Mouse (Mus musculus): ENCODE data around the gene Ccdc152. TPM values are rescaled to one million over a fixed set of nuclear protein-coding genes. Genes with fewer than 3 reads are reported as not detected.
A peak's percentile ranks its signal among the peaks of the same experiment; 100 is the strongest.

The Ccdc152 gene
- polyA plus RNA-seq, 1 experiment from 2014 or later = 0.27 TPM

DNA sequence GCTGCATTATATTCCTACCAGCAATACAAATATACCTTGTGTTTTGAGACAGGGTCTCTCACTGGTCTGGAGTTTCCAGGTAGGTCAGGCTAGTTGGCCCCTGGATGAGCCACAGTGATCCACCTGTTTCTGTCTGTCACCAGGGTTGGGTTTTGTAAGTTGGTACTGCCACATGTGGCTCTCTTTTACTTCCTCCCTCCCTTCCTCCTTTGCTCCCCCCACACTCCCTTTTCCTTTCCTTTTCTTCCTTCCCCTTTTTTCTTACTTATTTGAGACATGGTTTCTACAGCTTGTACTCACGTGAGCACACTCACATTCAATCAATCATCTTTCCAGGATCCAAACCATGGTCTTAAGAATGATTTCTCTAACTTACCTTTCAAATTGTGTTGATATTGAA is 9.8 kb downstream of the Ccdc152 start:
- WGBS (ENCODE audit: insufficient replicate concordance) = 63% methylated on average over 1 of the region's 1 CpGs

DNA sequence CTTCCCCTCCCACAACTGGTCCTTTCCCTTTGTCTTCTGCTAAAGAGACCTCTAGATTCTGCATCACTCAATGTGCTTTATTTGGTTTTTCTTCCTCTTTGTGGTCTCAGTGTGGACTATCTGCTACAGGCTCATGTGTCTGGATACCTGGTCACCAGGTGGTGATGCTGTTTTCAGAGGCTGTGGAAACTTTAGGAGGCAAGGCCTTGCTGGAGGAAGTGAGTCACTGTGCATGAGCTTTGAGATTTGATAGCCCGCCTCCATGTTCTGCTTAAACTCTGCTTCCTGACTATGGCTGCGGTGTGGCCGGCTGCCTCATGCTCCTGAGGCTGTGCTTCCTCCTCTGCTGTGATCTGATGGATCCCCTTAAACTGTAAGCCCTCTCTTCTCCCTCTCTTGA is 12.9 kb downstream of the Ccdc152 start:
- Histone ChIP-seq H3K27me3 (ENCODE audit: control insufficient read depth, insufficient read depth, low read length) (no peaks in the 10 kb centered on the region), H3K9me3 (replicated peaks; ENCODE audit: control insufficient read depth, low read length) (no peaks in the 10 kb centered on the region), H3K4me1 (ENCODE audit: control insufficient read depth, insufficient read depth, low read length) (no peaks in the 10 kb centered on the region), H3K9ac (ENCODE audit: low read depth, low read length) (no peak overlapping the region), H3K4me2 (no peak overlapping the region), H3K27ac (ENCODE audit: low read depth, low read length) (no peak overlapping the region), H3K4me3 (ENCODE audit: low read depth, low read length) (no peak overlapping the region), H3K36me3 (ENCODE audit: control insufficient read depth, insufficient read depth, low read length) (no peaks in the 10 kb centered on the region)
- no peak for ATAC-seq (replicated peaks; ENCODE audit: insufficient number of reproducible peaks, low FRiP score, low TSS enrichment)
- WGBS (ENCODE audit: insufficient replicate concordance) = 79% methylated on average over 3 of the region's 3 CpGs

More for the DNA sequence above, 9.8 kb downstream of the Ccdc152 start:
- Histone ChIP-seq H3K4me3 (ENCODE audit: low read depth, low read length) (no peak overlapping the region), H3K4me1 (ENCODE audit: control insufficient read depth, insufficient read depth, low read length) (no peaks in the 10 kb centered on the region), H3K9me3 (replicated peaks; ENCODE audit: control insufficient read depth, low read length) (no peaks in the 10 kb centered on the region), H3K27ac (ENCODE audit: low read depth, low read length) (no peak overlapping the region), H3K36me3 (ENCODE audit: control insufficient read depth, insufficient read depth, low read length) (no peaks in the 10 kb centered on the region), H3K9ac (ENCODE audit: low read depth, low read length) (no peak overlapping the region), H3K4me2 (no peak overlapping the region), H3K27me3 (ENCODE audit: control insufficient read depth, insufficient read depth, low read length) (no peaks in the 10 kb centered on the region)
- ATAC-seq (replicated peaks; ENCODE audit: insufficient number of reproducible peaks, low FRiP score, low TSS enrichment) = no peak

DNA sequence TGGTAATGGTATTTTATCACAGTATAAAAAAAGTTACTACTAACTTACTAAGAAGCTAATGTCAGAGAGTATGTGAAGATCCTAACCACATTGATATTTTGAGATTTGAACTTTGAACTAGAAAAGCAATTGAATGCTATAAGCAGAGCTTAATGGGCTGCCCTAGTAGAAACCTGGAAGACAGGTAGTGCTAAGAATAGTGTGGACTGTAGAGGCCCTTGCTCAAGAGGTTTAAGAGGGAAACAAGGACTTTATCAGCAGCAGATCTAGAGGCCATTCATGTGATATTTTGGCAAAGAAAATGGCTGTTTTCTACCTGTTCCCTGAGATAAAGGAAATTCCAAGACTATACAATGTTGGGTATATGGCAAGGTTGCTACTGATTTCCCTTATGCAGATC is 17.3 kb downstream of the Ccdc152 start:
- ATAC-seq (replicated peaks; ENCODE audit: insufficient number of reproducible peaks, low FRiP score, low TSS enrichment) = no peak

DNA sequence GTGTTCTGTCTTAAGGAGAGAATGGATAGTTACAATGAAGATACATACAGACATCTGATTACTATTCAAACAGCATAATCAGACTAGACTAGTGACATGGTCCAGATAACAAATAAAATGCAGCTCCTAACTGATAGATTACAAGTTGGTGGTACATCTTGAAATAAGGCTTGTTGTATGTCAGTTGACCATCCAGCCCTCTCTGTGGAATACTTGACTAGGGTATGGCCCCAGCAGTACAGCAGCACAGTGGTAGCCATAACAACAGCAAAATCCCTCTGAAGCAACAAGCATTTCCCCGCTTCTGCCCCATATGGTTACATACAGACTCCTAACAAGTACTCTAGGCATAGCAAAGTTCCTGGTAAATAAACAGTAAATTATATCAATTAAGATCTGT is 21.6 kb downstream of the Ccdc152 start:
- H3K4me2 ChIP-seq = no peak overlapping the region
- no peaks in the 10 kb centered on the region for H3K9me3 ChIP-seq (replicated peaks; ENCODE audit: control insufficient read depth, low read length)
- WGBS (ENCODE audit: insufficient replicate concordance) = 83% methylated on average over 1 of the region's 1 CpGs
- no peaks in the 10 kb centered on the region for H3K27me3 ChIP-seq (ENCODE audit: control insufficient read depth, insufficient read depth, low read length)
- H3K9ac ChIP-seq (ENCODE audit: low read depth, low read length) = no peak overlapping the region
- no peak overlapping the region for H3K27ac ChIP-seq (ENCODE audit: low read depth, low read length)
- no peak for ATAC-seq (replicated peaks; ENCODE audit: insufficient number of reproducible peaks, low FRiP score, low TSS enrichment)
- H3K4me1 ChIP-seq (ENCODE audit: control insufficient read depth, insufficient read depth, low read length) = no peaks in the 10 kb centered on the region
- no peak overlapping the region for H3K4me3 ChIP-seq (ENCODE audit: low read depth, low read length)
- H3K36me3 ChIP-seq (ENCODE audit: control insufficient read depth, insufficient read depth, low read length) = no peaks in the 10 kb centered on the region; the same call in 1 of the 2 replicates

More for the DNA sequence above, 17.3 kb downstream of the Ccdc152 start:
- Histone ChIP-seq H3K27ac (ENCODE audit: low read depth, low read length) (no peak overlapping the region), H3K9ac (ENCODE audit: low read depth, low read length) (no peak overlapping the region), H3K4me1 (ENCODE audit: control insufficient read depth, insufficient read depth, low read length) (no peaks in the 10 kb centered on the region), H3K36me3 (ENCODE audit: control insufficient read depth, insufficient read depth, low read length) (no peaks in the 10 kb centered on the region), H3K4me3 (ENCODE audit: low read depth, low read length) (no peak overlapping the region), H3K4me2 (no peak overlapping the region), H3K27me3 (ENCODE audit: control insufficient read depth, insufficient read depth, low read length) (no peaks in the 10 kb centered on the region), H3K9me3 (replicated peaks; ENCODE audit: control insufficient read depth, low read length) (no peaks in the 10 kb centered on the region)

DNA sequence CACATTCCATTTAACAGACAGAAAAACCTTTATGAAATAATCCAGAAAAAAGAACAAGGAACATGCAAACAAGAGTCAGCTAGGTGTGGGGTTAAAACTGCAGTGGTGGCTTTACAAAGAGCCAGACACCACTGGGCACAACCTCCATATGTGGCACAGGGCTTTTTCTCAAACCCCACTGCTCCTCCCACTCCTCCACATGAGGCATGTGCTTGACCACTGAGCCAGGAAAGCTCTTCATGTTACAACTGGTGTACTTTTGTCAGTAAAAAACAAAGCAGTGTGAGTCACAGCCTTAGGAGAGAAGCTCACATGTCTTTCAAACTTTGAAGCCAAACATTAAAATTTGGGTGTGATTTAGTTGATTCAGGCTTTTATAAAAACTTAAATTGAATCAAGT is 22.1 kb downstream of the Ccdc152 start:
- Histone ChIP-seq H3K27me3 (ENCODE audit: control insufficient read depth, insufficient read depth, low read length) (no peaks in the 10 kb centered on the region), H3K4me2 (no peak overlapping the region), H3K9me3 (replicated peaks; ENCODE audit: control insufficient read depth, low read length) (no peaks in the 10 kb centered on the region), H3K4me3 (ENCODE audit: low read depth, low read length) (no peak overlapping the region), H3K27ac (ENCODE audit: low read depth, low read length) (no peak overlapping the region), H3K4me1 (ENCODE audit: control insufficient read depth, insufficient read depth, low read length) (no peaks in the 10 kb centered on the region), H3K36me3 (ENCODE audit: control insufficient read depth, insufficient read depth, low read length) (no peaks in the 10 kb centered on the region; the same call in 1 of the 2 replicates), H3K9ac (ENCODE audit: low read depth, low read length) (no peak overlapping the region)
- ATAC-seq (replicated peaks; ENCODE audit: insufficient number of reproducible peaks, low FRiP score, low TSS enrichment) = no peak

DNA sequence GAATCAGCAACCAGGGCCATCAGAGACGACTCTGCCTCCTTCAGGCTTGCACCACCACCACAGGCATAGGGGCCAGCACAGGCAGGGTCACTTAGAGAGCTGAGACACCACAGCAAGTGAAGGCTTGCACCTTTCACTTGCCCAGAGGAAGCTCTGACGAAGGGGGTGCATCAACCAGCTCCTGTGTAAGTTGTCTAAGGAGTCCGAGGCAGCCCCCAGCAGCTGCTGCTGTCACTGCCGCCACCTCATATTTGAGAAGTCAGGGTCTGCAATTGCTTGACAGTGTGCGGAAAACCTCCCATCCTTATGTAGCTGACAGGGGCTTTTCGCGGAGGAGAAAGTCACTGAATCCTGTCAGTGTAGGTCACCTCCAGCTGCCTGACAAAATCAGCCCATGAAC is 24.1 kb downstream of the Ccdc152 start:
- Histone ChIP-seq H3K27me3 (ENCODE audit: control insufficient read depth, insufficient read depth, low read length) (no peaks in the 10 kb centered on the region), H3K4me3 (ENCODE audit: low read depth, low read length) (no peak overlapping the region), H3K4me2 (no peak overlapping the region), H3K9me3 (replicated peaks; ENCODE audit: control insufficient read depth, low read length) (no peaks in the 10 kb centered on the region), H3K4me1 (ENCODE audit: control insufficient read depth, insufficient read depth, low read length) (no peaks in the 10 kb centered on the region), H3K27ac (ENCODE audit: low read depth, low read length) (no peak overlapping the region), H3K36me3 (ENCODE audit: control insufficient read depth, insufficient read depth, low read length) (no peaks in the 10 kb centered on the region; the same call in 1 of the 2 replicates), H3K9ac (ENCODE audit: low read depth, low read length) (no peak overlapping the region)
- 68% methylated on average over 7 of the region's 7 CpGs for WGBS (ENCODE audit: insufficient replicate concordance)
- ATAC-seq (replicated peaks; ENCODE audit: insufficient number of reproducible peaks, low FRiP score, low TSS enrichment) = no peak

DNA sequence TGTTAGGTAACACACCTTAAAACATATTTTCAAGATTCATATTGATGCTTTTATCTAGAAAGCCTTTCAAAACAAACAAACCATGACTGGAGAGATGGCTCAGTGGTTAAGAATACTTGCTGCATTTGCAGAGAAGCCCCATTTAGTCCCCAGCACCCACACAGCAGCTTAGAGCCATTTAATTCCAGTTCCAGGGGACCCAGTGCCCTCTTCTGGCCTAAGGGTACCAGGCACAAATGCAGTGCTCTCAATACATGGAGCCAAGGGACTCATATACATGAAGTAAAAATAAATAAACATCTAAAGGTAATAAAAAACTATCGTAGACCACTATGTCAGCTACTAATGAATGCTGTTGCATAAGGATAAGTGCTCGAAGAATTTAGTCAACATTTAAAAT is 25.9 kb downstream of the Ccdc152 start:
- no peaks in the 10 kb centered on the region; the same call in 1 of the 2 replicates for H3K36me3 ChIP-seq (ENCODE audit: control insufficient read depth, insufficient read depth, low read length)
- H3K4me3 ChIP-seq (ENCODE audit: low read depth, low read length) = no peak overlapping the region
- H3K27me3 ChIP-seq (ENCODE audit: control insufficient read depth, insufficient read depth, low read length) = no peaks in the 10 kb centered on the region
- no peak overlapping the region for H3K27ac ChIP-seq (ENCODE audit: low read depth, low read length)
- no peaks in the 10 kb centered on the region for H3K9me3 ChIP-seq (replicated peaks; ENCODE audit: control insufficient read depth, low read length)
- H3K9ac ChIP-seq (ENCODE audit: low read depth, low read length) = no peak overlapping the region
- 85% methylated on average over 2 of the region's 2 CpGs for WGBS (ENCODE audit: insufficient replicate concordance)
- H3K4me1 ChIP-seq (ENCODE audit: control insufficient read depth, insufficient read depth, low read length) = no peaks in the 10 kb centered on the region
- H3K4me2 ChIP-seq = no peak overlapping the region
- ATAC-seq (replicated peaks; ENCODE audit: insufficient number of reproducible peaks, low FRiP score, low TSS enrichment) = no peak

DNA sequence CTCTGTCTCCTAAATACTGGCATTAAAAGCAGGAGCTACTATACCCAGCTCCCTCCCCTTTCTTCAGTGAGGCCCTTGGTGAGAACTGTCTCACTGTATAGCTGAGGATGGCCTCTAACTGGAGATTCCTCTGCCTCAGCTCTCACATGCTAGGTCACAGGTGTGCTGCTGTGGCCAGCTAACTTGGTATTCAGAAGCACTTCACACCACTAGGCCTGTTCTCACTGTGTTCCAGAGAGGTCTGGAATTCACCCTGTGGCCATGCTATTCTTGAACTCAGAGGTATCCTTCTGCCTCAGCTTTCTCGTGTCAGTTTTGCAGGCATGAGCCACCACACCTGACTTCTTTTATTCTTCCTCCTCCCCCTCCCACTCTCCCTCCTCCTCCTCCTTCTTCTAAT is 30.1 kb downstream of the Ccdc152 start:
- H3K4me3 ChIP-seq (ENCODE audit: low read depth, low read length) = no peak overlapping the region
- no peaks in the 10 kb centered on the region for H3K36me3 ChIP-seq (ENCODE audit: control insufficient read depth, insufficient read depth, low read length)
- H3K4me1 ChIP-seq (ENCODE audit: control insufficient read depth, insufficient read depth, low read length) = peaks cover 2% of the 10 kb centered on the region; the same call in 1 of the 2 replicates
- H3K9me3 ChIP-seq (replicated peaks; ENCODE audit: control insufficient read depth, low read length) = no peaks in the 10 kb centered on the region
- H3K27ac ChIP-seq (ENCODE audit: low read depth, low read length) = no peak overlapping the region
- H3K9ac ChIP-seq (ENCODE audit: low read depth, low read length) = no peak overlapping the region
- 52% methylated on average over 1 of the region's 1 CpGs for WGBS (ENCODE audit: insufficient replicate concordance)
- no peak for ATAC-seq (replicated peaks; ENCODE audit: insufficient number of reproducible peaks, low FRiP score, low TSS enrichment)
- H3K27me3 ChIP-seq (ENCODE audit: control insufficient read depth, insufficient read depth, low read length) = no peaks in the 10 kb centered on the region
- H3K4me2 ChIP-seq = no peak overlapping the region

DNA sequence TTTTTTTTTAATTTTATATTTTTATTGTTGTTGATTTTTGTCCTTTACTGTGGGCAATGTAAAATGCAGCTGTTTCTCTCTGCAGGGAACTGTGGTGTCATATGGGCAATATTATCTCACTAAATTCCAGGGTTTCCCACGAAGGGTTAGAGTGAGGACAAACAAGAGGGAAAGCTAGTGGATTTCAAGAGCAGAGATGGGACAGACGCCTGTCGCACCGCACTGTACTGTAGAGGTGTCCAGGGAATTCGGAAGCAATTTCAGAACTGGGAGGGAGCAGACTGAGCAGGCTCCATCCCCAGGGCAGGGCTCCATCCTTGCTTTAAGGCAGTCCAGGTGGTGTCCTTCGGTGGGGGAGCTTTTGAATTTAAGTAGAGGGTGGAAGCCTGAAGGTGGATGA is 32.1 kb downstream of the Ccdc152 start:
- Histone ChIP-seq H3K4me1 (ENCODE audit: control insufficient read depth, insufficient read depth, low read length) (peaks cover 2% of the 10 kb centered on the region; the same call in 1 of the 2 replicates), H3K27ac (ENCODE audit: low read depth, low read length) (no peak overlapping the region)

More for the DNA sequence above, 32.1 kb downstream of the Ccdc152 start:
- ATAC-seq (replicated peaks; ENCODE audit: insufficient number of reproducible peaks, low FRiP score, low TSS enrichment) = 0 out of 2 replicates have a peak, but pooled peaks have one; percentile 40
- 21% methylated on average over 6 of the region's 6 CpGs for WGBS (ENCODE audit: insufficient replicate concordance)
- H3K9ac ChIP-seq (ENCODE audit: low read depth, low read length) = peak overlapping the region; percentile 43; the same call in 1 of the 2 replicates
- no peaks in the 10 kb centered on the region for H3K9me3 ChIP-seq (replicated peaks; ENCODE audit: control insufficient read depth, low read length)
- peak overlapping the region; percentile 60 for H3K4me2 ChIP-seq
- no peaks in the 10 kb centered on the region for H3K36me3 ChIP-seq (ENCODE audit: control insufficient read depth, insufficient read depth, low read length)
- H3K4me3 ChIP-seq (ENCODE audit: low read depth, low read length) = peak overlapping the region; percentile 42
- H3K27me3 ChIP-seq (ENCODE audit: control insufficient read depth, insufficient read depth, low read length) = no peaks in the 10 kb centered on the region
